26 mouse cellular contexts compared by ENCODE assay signal in genomic region chr5:78251491-78251890, GRCm38 (mm10).
"Had no signal": no experiment of that assay in that cellular context is flagged by ENCODE, and none has a peak within 500 bp of the region (broad histone marks: within the 10 kb centered on the region; RNA-seq: fewer than 3 reads in every experiment).

No protein-coding gene starts in this region.

- H3K9me3 ChIP-seq: intestine, embryonic 15.5 days; limb, embryonic 10.5 days; limb, embryonic 13.5 days; liver, embryonic 15.5 days; lung, embryonic 15.5 days; megakaryocyte, embryonic 14.5 days; midbrain, embryonic 10.5 days; midbrain, embryonic 13.5 days; neural tube, embryonic 13.5 days had no signal

- H3K27ac ChIP-seq: intestine, embryonic 15.5 days; kidney, postnatal 0 days; layer of hippocampus, adult 2 months; left cerebral cortex, adult 2 months; limb, embryonic 10.5 days; limb, embryonic 13.5 days; liver, embryonic 12.5 days; liver, embryonic 15.5 days; lung, embryonic 15.5 days; midbrain, embryonic 10.5 days; midbrain, embryonic 13.5 days; neural tube, embryonic 13.5 days had no signal

- ATAC-seq: intestine, embryonic 15.5 days; liver, embryonic 12.5 days; midbrain, embryonic 13.5 days; midbrain, embryonic 16.5 days had no signal

- H3K27me3 ChIP-seq: intestine, embryonic 15.5 days; limb, embryonic 13.5 days; liver, embryonic 12.5 days; liver, embryonic 15.5 days; lung, embryonic 15.5 days; megakaryocyte, embryonic 14.5 days; midbrain, embryonic 13.5 days; neural tube, embryonic 13.5 days had no signal

- H3K4me3 ChIP-seq: intestine, embryonic 15.5 days; layer of hippocampus, adult 2 months; left cerebral cortex, adult 2 months; limb, embryonic 10.5 days; limb, embryonic 13.5 days; liver, embryonic 12.5 days; liver, embryonic 15.5 days; lung, embryonic 15.5 days; megakaryocyte, embryonic 14.5 days; midbrain, embryonic 10.5 days; midbrain, embryonic 13.5 days; myocyte; neural tube, embryonic 13.5 days had no signal

- H3K4me2 ChIP-seq: intestine, embryonic 15.5 days; limb, embryonic 13.5 days; liver, embryonic 12.5 days; liver, embryonic 15.5 days; lung, embryonic 15.5 days; midbrain, embryonic 13.5 days; neural tube, embryonic 13.5 days had no signal

- H3K36me3 ChIP-seq: intestine, embryonic 15.5 days; limb, embryonic 10.5 days; limb, embryonic 13.5 days; liver, embryonic 12.5 days; liver, embryonic 15.5 days; lung, embryonic 15.5 days; midbrain, embryonic 10.5 days; midbrain, embryonic 13.5 days; neural tube, embryonic 13.5 days had no signal

- H3K4me1 ChIP-seq: intestine, embryonic 15.5 days; limb, embryonic 10.5 days; limb, embryonic 13.5 days; liver, embryonic 12.5 days; liver, embryonic 15.5 days; lung, embryonic 15.5 days; megakaryocyte, embryonic 14.5 days; midbrain, embryonic 10.5 days; midbrain, embryonic 13.5 days; neural tube, embryonic 13.5 days had no signal

- H3K9ac ChIP-seq: intestine, embryonic 15.5 days; limb, embryonic 13.5 days; liver, embryonic 12.5 days; liver, embryonic 15.5 days; lung, embryonic 15.5 days; midbrain, embryonic 13.5 days; neural tube, embryonic 13.5 days had no signal

- DNase-seq: kidney, adult 11 months; kidney, adult 9 months; kidney, postnatal 25 days; layer of hippocampus, adult 9-11 months; liver; lung, adult 18-20 months; lung, postnatal 10 days; lung, postnatal 36 days; retina, postnatal 1 day; thymus, adult 2 months; thymus, postnatal 25 days had no signal
